Mouse (Mus musculus): ENCODE data around the gene Armc7.

- TF ChIP-seq CTCF (IDR thresholded peaks at IDR 0.05; ENCODE audit: control insufficient read depth, insufficient read depth, insufficient replicate concordance, low read depth, low read length) (no peak), POLR2A (IDR thresholded peaks at IDR 0.05; ENCODE audit: control insufficient read depth, low read depth, low read length) (no peak)
Observed at GRCm38 (mm10) chr11:115475758-115476237, 331 bp downstream of the Armc7 start.
